Mouse (Mus musculus): ENCODE data around the gene Hist1h3a. TPM values are rescaled to one million over a fixed set of nuclear protein-coding genes. Genes with fewer than 3 reads are reported as not detected.

Gene Hist1h3a
- polyA plus RNA-seq, 1 experiment from 2014 or later: 2.6 TPM

- Histone ChIP-seq H3K27ac (replicated peaks in 1 of 2; ENCODE audit: control insufficient read depth in 1 of 2, insufficient read depth in 1 of 2, low read depth in 2 of 2, low read length in 2 of 2) (peak overlapping the region in 1 of 2 experiments; percentile 99; a peak in 1 of 4 replicates), H3K9me3 (ENCODE audit: control insufficient read depth, low read length) (no peaks in the 10 kb centered on the region), H3K4me1 (ENCODE audit: control insufficient read depth in 2 of 2, insufficient read depth in 2 of 2, low read length in 2 of 2) (peaks cover 0 to 32% of the 10 kb centered on the region in 2 experiments; a peak in 2 of 4 replicates), H3K4me3 (ENCODE audit: control insufficient read depth in 1 of 2, insufficient read depth in 1 of 2, low read depth in 1 of 2, low read length in 2 of 2) (peak overlapping the region in 1 of 2 experiments; percentile 38; a peak in 2 of 4 replicates), H3K4me2 (ENCODE audit: low read length) (peak overlapping the region; percentile 77), H3K9ac (ENCODE audit: low read length) (peak overlapping the region; percentile 74), H3K27me3 (ENCODE audit: control insufficient read depth, insufficient read depth, low read length) (no peaks in the 10 kb centered on the region), H3K36me3 (ENCODE audit: control insufficient read depth, insufficient read depth, low read length) (no peaks in the 10 kb centered on the region)
- no peak for ATAC-seq (ENCODE audit: insufficient number of reproducible peaks, insufficient read depth, low FRiP score, low read depth)
- 48% methylated on average over 4 of the region's 4 CpGs for WGBS
Observed at GRCm38 (mm10) chr13:23743963-23744362, 18.2 kb downstream of the Hist1h3a start.

- Histone ChIP-seq H3K4me3 (ENCODE audit: control insufficient read depth in 1 of 2, insufficient read depth in 1 of 2, low read depth in 1 of 2, low read length in 2 of 2) (no peak overlapping the region), H3K9me3 (ENCODE audit: control insufficient read depth, low read length) (no peaks in the 10 kb centered on the region), H3K36me3 (ENCODE audit: control insufficient read depth, insufficient read depth, low read length) (no peaks in the 10 kb centered on the region), H3K27ac (replicated peaks in 1 of 2; ENCODE audit: control insufficient read depth in 1 of 2, insufficient read depth in 1 of 2, low read depth in 2 of 2, low read length in 2 of 2) (no peak overlapping the region; a peak in 1 of 4 replicates), H3K4me2 (ENCODE audit: low read length) (no peak overlapping the region), H3K27me3 (ENCODE audit: control insufficient read depth, insufficient read depth, low read length) (no peaks in the 10 kb centered on the region), H3K4me1 (ENCODE audit: control insufficient read depth in 2 of 2, insufficient read depth in 2 of 2, low read length in 2 of 2) (peaks cover 0 to 31% of the 10 kb centered on the region in 2 experiments; a peak in 2 of 4 replicates), H3K9ac (ENCODE audit: low read length) (no peak overlapping the region)
- no peak for ATAC-seq (ENCODE audit: insufficient number of reproducible peaks, insufficient read depth, low FRiP score, low read depth)
- WGBS: 83% methylated on average over 5 of the region's 5 CpGs
Observed at GRCm38 (mm10) chr13:23743215-23743614, 19.0 kb downstream of the Hist1h3a start.

DNA sequence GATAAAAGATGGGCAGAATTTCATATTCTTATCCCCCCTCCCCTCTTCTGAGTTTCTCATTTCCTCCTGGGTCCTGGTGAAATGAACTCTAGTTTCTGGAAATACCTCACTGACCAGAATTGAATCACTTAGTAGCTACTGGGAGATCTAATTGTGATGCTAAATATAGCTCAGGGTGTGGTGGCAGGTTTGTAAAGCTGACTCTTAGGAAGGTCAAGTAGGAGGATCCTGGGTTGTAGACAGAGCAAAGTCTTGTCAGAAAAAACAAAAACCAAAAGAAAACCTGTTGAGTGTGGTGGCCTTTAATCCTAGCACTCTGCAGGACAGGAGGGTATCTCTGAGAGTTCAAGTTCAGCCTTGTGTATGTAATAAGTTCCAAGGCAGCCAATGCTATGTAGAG lies 20.2 kb downstream of the Hist1h3a start:
- Histone ChIP-seq H3K9ac (ENCODE audit: low read length) (no peak overlapping the region), H3K27me3 (ENCODE audit: control insufficient read depth, insufficient read depth, low read length) (no peaks in the 10 kb centered on the region), H3K4me1 (ENCODE audit: control insufficient read depth in 2 of 2, insufficient read depth in 2 of 2, low read length in 2 of 2) (peaks cover 0 to 24% of the 10 kb centered on the region in 2 experiments; a peak in 2 of 4 replicates), H3K4me3 (ENCODE audit: control insufficient read depth in 1 of 2, insufficient read depth in 1 of 2, low read depth in 1 of 2, low read length in 2 of 2) (no peak overlapping the region), H3K27ac (replicated peaks in 1 of 2; ENCODE audit: control insufficient read depth in 1 of 2, insufficient read depth in 1 of 2, low read depth in 2 of 2, low read length in 2 of 2) (no peak overlapping the region), H3K9me3 (ENCODE audit: control insufficient read depth, low read length) (no peaks in the 10 kb centered on the region), H3K4me2 (ENCODE audit: low read length) (no peak overlapping the region), H3K36me3 (ENCODE audit: control insufficient read depth, insufficient read depth, low read length) (no peaks in the 10 kb centered on the region)
- ATAC-seq (ENCODE audit: insufficient number of reproducible peaks, insufficient read depth, low FRiP score, low read depth): no peak

DNA sequence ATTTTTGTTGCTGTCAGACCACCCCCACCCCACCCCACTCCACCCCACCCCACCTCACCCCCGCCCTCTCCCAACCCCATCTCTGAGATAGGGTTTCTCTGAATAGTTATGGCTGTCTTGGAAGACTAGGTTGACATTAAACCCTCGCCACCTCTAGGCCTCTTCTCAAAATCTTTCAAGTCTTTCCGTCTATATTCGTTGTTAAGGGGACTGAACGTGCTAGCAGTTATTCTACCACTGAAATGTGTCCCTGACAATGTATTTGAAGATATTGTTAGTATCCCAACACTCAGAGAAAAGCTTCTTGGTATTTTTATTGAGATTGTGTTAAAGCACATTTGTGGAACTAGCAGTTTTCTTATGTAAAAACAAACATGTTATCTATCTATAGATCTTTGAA lies 21.3 kb downstream of the Hist1h3a start:
- Histone ChIP-seq H3K9ac (ENCODE audit: low read length) (no peak overlapping the region; the same call in 1 of the 2 replicates), H3K27ac (replicated peaks in 1 of 2; ENCODE audit: control insufficient read depth in 1 of 2, insufficient read depth in 1 of 2, low read depth in 2 of 2, low read length in 2 of 2) (no peak overlapping the region), H3K4me1 (ENCODE audit: control insufficient read depth in 2 of 2, insufficient read depth in 2 of 2, low read length in 2 of 2) (peaks cover 0 to 23% of the 10 kb centered on the region in 2 experiments; a peak in 2 of 4 replicates), H3K9me3 (ENCODE audit: control insufficient read depth, low read length) (no peaks in the 10 kb centered on the region), H3K4me2 (ENCODE audit: low read length) (peak overlapping the region; percentile 75), H3K36me3 (ENCODE audit: control insufficient read depth, insufficient read depth, low read length) (no peaks in the 10 kb centered on the region), H3K4me3 (ENCODE audit: control insufficient read depth in 1 of 2, insufficient read depth in 1 of 2, low read depth in 1 of 2, low read length in 2 of 2) (peak overlapping the region in 1 of 2 experiments; percentile 51; a peak in 1 of 4 replicates), H3K27me3 (ENCODE audit: control insufficient read depth, insufficient read depth, low read length) (no peaks in the 10 kb centered on the region)
- no peak for ATAC-seq (ENCODE audit: insufficient number of reproducible peaks, insufficient read depth, low FRiP score, low read depth)
- 63% methylated on average over 5 of the region's 5 CpGs for WGBS

- no peak for ATAC-seq (ENCODE audit: insufficient number of reproducible peaks, insufficient read depth, low FRiP score, low read depth)
- Histone ChIP-seq H3K27ac (replicated peaks in 1 of 2; ENCODE audit: control insufficient read depth in 1 of 2, insufficient read depth in 1 of 2, low read depth in 2 of 2, low read length in 2 of 2) (peak overlapping the region; percentile 99), H3K36me3 (ENCODE audit: control insufficient read depth, insufficient read depth, low read length) (no peaks in the 10 kb centered on the region), H3K4me1 (ENCODE audit: control insufficient read depth in 2 of 2, insufficient read depth in 2 of 2, low read length in 2 of 2) (peaks cover 0 to 23% of the 10 kb centered on the region in 2 experiments; a peak in 2 of 4 replicates), H3K4me2 (ENCODE audit: low read length) (peak overlapping the region; percentile 75), H3K4me3 (ENCODE audit: control insufficient read depth in 1 of 2, insufficient read depth in 1 of 2, low read depth in 1 of 2, low read length in 2 of 2) (peak overlapping the region; percentile 51 to 86; a peak in 3 of 4 replicates), H3K9ac (ENCODE audit: low read length) (peak overlapping the region; percentile 95), H3K27me3 (ENCODE audit: control insufficient read depth, insufficient read depth, low read length) (no peaks in the 10 kb centered on the region), H3K9me3 (ENCODE audit: control insufficient read depth, low read length) (no peaks in the 10 kb centered on the region)
- WGBS: 34% methylated on average over 13 of the region's 13 CpGs
Observed at GRCm38 (mm10) chr13:23740256-23740840, 21.8 kb downstream of the Hist1h3a start.

DNA sequence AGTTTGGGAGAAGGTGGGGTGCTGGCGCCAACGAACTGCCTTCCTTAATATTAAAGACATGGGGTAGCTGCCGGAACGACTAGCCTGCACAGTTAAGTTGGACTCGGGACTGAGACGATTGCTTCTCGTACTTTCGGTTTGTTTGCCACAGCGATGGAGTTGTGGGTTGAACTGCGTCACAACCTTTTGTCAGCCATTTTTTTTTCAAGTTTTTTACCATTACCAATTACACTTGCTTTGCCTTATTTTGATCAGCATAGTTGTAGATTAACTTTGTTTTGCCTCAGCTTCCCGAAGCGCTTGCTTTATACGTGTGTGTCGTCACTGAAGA lies 22.3 kb downstream of the Hist1h3a start:
- Histone ChIP-seq H3K4me2 (ENCODE audit: low read length) (peak overlapping the region; percentile 75), H3K9me3 (ENCODE audit: control insufficient read depth, low read length) (no peaks in the 10 kb centered on the region), H3K27ac (replicated peaks in 1 of 2; ENCODE audit: control insufficient read depth in 1 of 2, insufficient read depth in 1 of 2, low read depth in 2 of 2, low read length in 2 of 2) (peak overlapping the region; percentile 99), H3K4me1 (ENCODE audit: control insufficient read depth in 2 of 2, insufficient read depth in 2 of 2, low read length in 2 of 2) (peaks cover 0 to 23% of the 10 kb centered on the region in 2 experiments; a peak in 2 of 4 replicates), H3K9ac (ENCODE audit: low read length) (peak overlapping the region; percentile 95), H3K4me3 (ENCODE audit: control insufficient read depth in 1 of 2, insufficient read depth in 1 of 2, low read depth in 1 of 2, low read length in 2 of 2) (peak overlapping the region; percentile 51 to 86), H3K36me3 (ENCODE audit: control insufficient read depth, insufficient read depth, low read length) (no peaks in the 10 kb centered on the region), H3K27me3 (ENCODE audit: control insufficient read depth, insufficient read depth, low read length) (no peaks in the 10 kb centered on the region)
- under 1% methylated on average over 14 of the region's 14 CpGs for WGBS
- ATAC-seq (ENCODE audit: insufficient number of reproducible peaks, insufficient read depth, low FRiP score, low read depth): peak; percentile 10; the same call in 1 of the 2 replicates

DNA sequence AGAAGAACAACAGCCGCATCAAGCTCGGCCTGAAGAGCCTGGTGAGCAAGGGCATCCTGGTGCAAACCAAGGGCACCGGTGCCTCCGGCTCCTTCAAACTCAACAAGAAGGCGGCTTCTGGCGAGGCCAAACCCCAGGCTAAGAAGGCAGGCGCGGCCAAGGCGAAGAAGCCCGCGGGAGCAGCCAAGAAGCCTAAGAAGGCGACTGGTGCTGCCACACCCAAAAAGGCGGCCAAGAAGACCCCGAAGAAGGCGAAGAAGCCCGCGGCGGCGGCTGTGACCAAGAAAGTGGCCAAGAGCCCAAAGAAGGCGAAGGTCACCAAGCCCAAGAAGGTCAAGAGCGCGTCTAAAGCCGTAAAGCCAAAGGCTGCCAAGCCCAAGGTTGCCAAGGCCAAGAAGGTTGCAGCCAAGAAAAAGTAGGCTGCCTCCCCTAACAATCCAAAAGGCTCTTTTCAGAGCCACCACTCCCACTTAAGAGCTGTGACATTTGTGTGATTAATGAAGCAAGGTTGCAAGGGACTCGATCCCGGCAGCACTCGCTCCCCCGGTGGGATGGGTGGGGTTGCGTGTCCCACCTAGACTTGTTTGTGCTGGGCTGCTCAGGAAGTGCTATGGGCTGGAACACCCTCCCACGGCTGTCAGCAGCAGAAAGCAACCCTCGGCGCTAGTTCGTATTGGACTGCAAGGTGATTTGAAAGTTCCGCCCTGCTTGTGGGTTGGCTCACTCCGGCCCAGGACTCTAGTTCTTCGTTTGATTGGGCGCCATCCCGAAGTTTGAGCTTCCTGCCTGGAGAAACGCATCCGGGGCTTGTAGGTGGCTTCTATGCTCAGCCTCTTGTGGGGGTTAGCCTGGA lies 22.9 kb downstream of the Hist1h3a start:
- no peaks in the 10 kb centered on the region for H3K36me3 ChIP-seq (ENCODE audit: control insufficient read depth, insufficient read depth, low read length)
- peak overlapping the region; percentile 95 for H3K9ac ChIP-seq (ENCODE audit: low read length)
- peaks cover 0 to 19% of the 10 kb centered on the region in 2 experiments; a peak in 2 of 4 replicates for H3K4me1 ChIP-seq (ENCODE audit: control insufficient read depth in 2 of 2, insufficient read depth in 2 of 2, low read length in 2 of 2)
- peak overlapping the region; percentile 51 to 86 for H3K4me3 ChIP-seq (ENCODE audit: control insufficient read depth in 1 of 2, insufficient read depth in 1 of 2, low read depth in 1 of 2, low read length in 2 of 2)
- no peaks in the 10 kb centered on the region for H3K27me3 ChIP-seq (ENCODE audit: control insufficient read depth, insufficient read depth, low read length)
- peak overlapping the region; percentile 75 for H3K4me2 ChIP-seq (ENCODE audit: low read length)
- WGBS: under 1% methylated on average over 39 of the region's 39 CpGs
- ATAC-seq (ENCODE audit: insufficient number of reproducible peaks, insufficient read depth, low FRiP score, low read depth): peak; percentile 92
- no peaks in the 10 kb centered on the region for H3K9me3 ChIP-seq (ENCODE audit: control insufficient read depth, low read length)
- peak overlapping the region; percentile 99 for H3K27ac ChIP-seq (replicated peaks in 1 of 2; ENCODE audit: control insufficient read depth in 1 of 2, insufficient read depth in 1 of 2, low read depth in 2 of 2, low read length in 2 of 2)
